Mouse (Mus musculus): Measurements from ENCODE around the gene Tes3-ps. TPM values are rescaled to one million over a fixed set of nuclear protein-coding genes. Genes with fewer than 3 reads are reported as not detected.

Gene Tes3-ps
- polyA plus RNA-seq, 1 experiment from 2014 or later, result 1.5 TPM

- Histone ChIP-seq H3K9ac (ENCODE audit: low read length) (no peak overlapping the region), H3K27me3 (ENCODE audit: control insufficient read depth, insufficient read depth, low read length) (no peaks in the 10 kb centered on the region), H3K4me3 (ENCODE audit: low read depth, low read length) (no peak overlapping the region), H3K4me1 (replicated peaks; ENCODE audit: control insufficient read depth, insufficient read depth, low read length) (no peaks in the 10 kb centered on the region), H3K36me3 (ENCODE audit: control insufficient read depth, insufficient read depth, low read length) (no peaks in the 10 kb centered on the region), H3K27ac (ENCODE audit: low read depth, low read length) (no peak overlapping the region), H3K4me2 (ENCODE audit: low read depth, low read length, severe bottlenecking) (no peak overlapping the region), H3K9me3 (ENCODE audit: control insufficient read depth, low read length) (no peaks in the 10 kb centered on the region)
- DNase-seq (ENCODE audit: low spot score), result no peak
- WGBS, result 93% methylated on average over 6 of the region's 6 CpGs
- no peak for ATAC-seq (replicated peaks; ENCODE audit: low FRiP score)
Observed at GRCm38 (mm10) chr13:49478851-49479374, 14.2 kb upstream of the Tes3-ps start.

- H3K27ac ChIP-seq (ENCODE audit: low read depth, low read length), result no peak overlapping the region
- H3K27me3 ChIP-seq (ENCODE audit: control insufficient read depth, insufficient read depth, low read length), result no peaks in the 10 kb centered on the region
- no peak overlapping the region for H3K4me2 ChIP-seq (ENCODE audit: low read depth, low read length, severe bottlenecking)
- no peak overlapping the region for H3K4me3 ChIP-seq (ENCODE audit: low read depth, low read length)
- no peak overlapping the region for H3K9ac ChIP-seq (ENCODE audit: low read length)
- H3K4me1 ChIP-seq (replicated peaks; ENCODE audit: control insufficient read depth, insufficient read depth, low read length), result no peaks in the 10 kb centered on the region
- 89% methylated on average over 4 of the region's 4 CpGs for WGBS
- H3K9me3 ChIP-seq (ENCODE audit: control insufficient read depth, low read length), result no peaks in the 10 kb centered on the region
- H3K36me3 ChIP-seq (ENCODE audit: control insufficient read depth, insufficient read depth, low read length), result no peaks in the 10 kb centered on the region
- ATAC-seq (replicated peaks; ENCODE audit: low FRiP score), result no peak
- no peak for DNase-seq (ENCODE audit: low spot score)
Observed at GRCm38 (mm10) chr13:49479399-49479798, 13.7 kb upstream of the Tes3-ps start.

DNA sequence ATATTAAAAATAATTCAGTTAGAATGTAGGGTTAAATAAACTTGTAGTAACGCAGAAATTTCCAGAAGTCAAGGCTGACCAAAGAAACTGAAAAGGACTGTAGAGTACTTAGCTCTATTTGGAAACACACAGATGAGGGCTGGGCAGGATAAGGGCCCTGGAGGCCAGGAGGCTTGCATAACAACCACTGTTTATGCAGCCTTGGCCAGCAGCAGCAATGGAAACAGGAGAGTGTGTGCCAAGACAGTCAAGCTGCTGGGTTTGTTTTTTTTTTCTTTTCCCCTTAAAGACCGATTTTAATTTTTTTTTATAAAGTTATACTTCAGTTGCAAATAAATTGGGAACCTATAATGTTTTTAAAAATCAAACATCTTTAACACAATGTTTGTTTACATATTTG, 13.1 kb upstream of the Tes3-ps start:
- Histone ChIP-seq H3K4me2 (ENCODE audit: low read depth, low read length, severe bottlenecking) (no peak overlapping the region), H3K4me3 (ENCODE audit: low read depth, low read length) (no peak overlapping the region), H3K27ac (ENCODE audit: low read depth, low read length) (no peak overlapping the region), H3K9ac (ENCODE audit: low read length) (no peak overlapping the region), H3K9me3 (ENCODE audit: control insufficient read depth, low read length) (no peaks in the 10 kb centered on the region), H3K4me1 (replicated peaks; ENCODE audit: control insufficient read depth, insufficient read depth, low read length) (no peaks in the 10 kb centered on the region), H3K36me3 (ENCODE audit: control insufficient read depth, insufficient read depth, low read length) (no peaks in the 10 kb centered on the region), H3K27me3 (ENCODE audit: control insufficient read depth, insufficient read depth, low read length) (no peaks in the 10 kb centered on the region)
- DNase-seq (ENCODE audit: low spot score) (no peak), ATAC-seq (replicated peaks; ENCODE audit: low FRiP score) (no peak)
- WGBS, result 91% methylated on average over 2 of the region's 2 CpGs

DNA sequence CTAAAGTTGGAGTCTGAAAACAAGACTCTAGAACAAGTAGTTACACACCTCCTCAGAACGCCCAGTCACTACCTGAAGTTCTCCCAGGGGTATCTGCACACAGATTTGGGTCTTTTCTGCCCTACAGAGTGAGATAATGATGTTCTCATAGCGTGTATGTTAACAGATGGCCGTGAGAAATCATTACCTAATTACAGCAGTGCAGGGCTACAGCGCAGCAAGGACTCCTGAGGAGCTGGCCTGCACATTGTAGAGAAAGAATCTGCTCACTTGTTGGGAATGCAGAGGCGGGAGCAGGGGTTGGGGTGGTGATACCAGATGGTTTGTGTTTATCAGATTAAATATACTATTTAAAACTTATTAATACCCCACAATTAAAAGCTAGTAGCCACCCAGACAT, 12.6 kb upstream of the Tes3-ps start:
- no peak overlapping the region for H3K4me2 ChIP-seq (ENCODE audit: low read depth, low read length, severe bottlenecking)
- H3K9me3 ChIP-seq (ENCODE audit: control insufficient read depth, low read length), result no peaks in the 10 kb centered on the region
- H3K4me1 ChIP-seq (replicated peaks; ENCODE audit: control insufficient read depth, insufficient read depth, low read length), result no peaks in the 10 kb centered on the region
- H3K4me3 ChIP-seq (ENCODE audit: low read depth, low read length), result no peak overlapping the region
- H3K27me3 ChIP-seq (ENCODE audit: control insufficient read depth, insufficient read depth, low read length), result no peaks in the 10 kb centered on the region
- no peak overlapping the region for H3K9ac ChIP-seq (ENCODE audit: low read length)
- ATAC-seq (replicated peaks; ENCODE audit: low FRiP score) (no peak), DNase-seq (ENCODE audit: low spot score) (no peak)
- no peaks in the 10 kb centered on the region for H3K36me3 ChIP-seq (ENCODE audit: control insufficient read depth, insufficient read depth, low read length)
- WGBS, result 67% methylated on average over 5 of the region's 5 CpGs
- H3K27ac ChIP-seq (ENCODE audit: low read depth, low read length), result no peak overlapping the region

GRCm38 (mm10) chr13:49485388-49485787, 7.7 kb upstream of the Tes3-ps start:
- Histone ChIP-seq H3K27ac (ENCODE audit: low read depth, low read length) (no peak overlapping the region), H3K4me3 (ENCODE audit: low read depth, low read length) (no peak overlapping the region), H3K4me2 (ENCODE audit: low read depth, low read length, severe bottlenecking) (no peak overlapping the region), H3K4me1 (replicated peaks; ENCODE audit: control insufficient read depth, insufficient read depth, low read length) (no peaks in the 10 kb centered on the region), H3K27me3 (ENCODE audit: control insufficient read depth, insufficient read depth, low read length) (no peaks in the 10 kb centered on the region), H3K36me3 (ENCODE audit: control insufficient read depth, insufficient read depth, low read length) (no peaks in the 10 kb centered on the region), H3K9me3 (ENCODE audit: control insufficient read depth, low read length) (no peaks in the 10 kb centered on the region), H3K9ac (ENCODE audit: low read length) (no peak overlapping the region)
- 86% methylated on average over 5 of the region's 5 CpGs for WGBS
- no peak for DNase-seq (ENCODE audit: low spot score)
- ATAC-seq (replicated peaks; ENCODE audit: low FRiP score), result no peak

GRCm38 (mm10) chr13:49504510-49504909, 11.4 kb downstream of the Tes3-ps start, which contains the start of gene Ecm2:
TSS of gene Ecm2 (plus strand) at chr13:49504810.
- no peaks in the 10 kb centered on the region for H3K9me3 ChIP-seq (ENCODE audit: control insufficient read depth, low read length)
- no peaks in the 10 kb centered on the region for H3K36me3 ChIP-seq (ENCODE audit: control insufficient read depth, insufficient read depth, low read length)
- WGBS, result 67% methylated on average over 4 of the region's 4 CpGs
- H3K27ac ChIP-seq (ENCODE audit: low read depth, low read length), result no peak within 1 kb of the TSS
- H3K4me2 ChIP-seq (ENCODE audit: low read depth, low read length, severe bottlenecking), result no peak within 1 kb of the TSS
- no peak within 1 kb of the TSS for H3K4me3 ChIP-seq (ENCODE audit: low read depth, low read length)
- H3K27me3 ChIP-seq (ENCODE audit: control insufficient read depth, insufficient read depth, low read length), result no peaks in the 10 kb centered on the region
- no peak for DNase-seq (ENCODE audit: low spot score)
- no peaks in the 10 kb centered on the region for H3K4me1 ChIP-seq (replicated peaks; ENCODE audit: control insufficient read depth, insufficient read depth, low read length)
- no peak within 1 kb of the TSS for H3K9ac ChIP-seq (ENCODE audit: low read length)
- ATAC-seq (replicated peaks; ENCODE audit: low FRiP score), result no peak

DNA sequence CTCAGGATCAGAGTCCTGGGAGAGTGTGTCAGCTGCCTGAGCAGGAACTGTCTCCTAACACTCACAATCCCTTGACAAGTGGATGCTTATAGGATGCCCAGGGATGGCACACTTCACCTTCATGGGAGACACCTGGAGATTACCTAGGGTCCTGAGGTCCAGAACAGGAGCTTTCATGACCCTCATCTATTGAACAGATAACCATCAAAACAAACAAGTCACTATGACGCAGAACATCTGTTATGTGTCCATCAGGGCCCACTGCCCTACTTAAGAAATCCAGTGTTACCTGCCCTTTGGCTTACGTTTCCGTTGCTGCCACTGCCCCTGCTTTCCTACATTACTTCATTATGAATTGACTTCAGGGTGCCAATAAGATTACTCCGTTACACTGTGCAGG, 12.7 kb downstream of the Tes3-ps start:
- no peak for ATAC-seq (replicated peaks; ENCODE audit: low FRiP score)
- no peak overlapping the region for H3K4me2 ChIP-seq (ENCODE audit: low read depth, low read length, severe bottlenecking)

DNA sequence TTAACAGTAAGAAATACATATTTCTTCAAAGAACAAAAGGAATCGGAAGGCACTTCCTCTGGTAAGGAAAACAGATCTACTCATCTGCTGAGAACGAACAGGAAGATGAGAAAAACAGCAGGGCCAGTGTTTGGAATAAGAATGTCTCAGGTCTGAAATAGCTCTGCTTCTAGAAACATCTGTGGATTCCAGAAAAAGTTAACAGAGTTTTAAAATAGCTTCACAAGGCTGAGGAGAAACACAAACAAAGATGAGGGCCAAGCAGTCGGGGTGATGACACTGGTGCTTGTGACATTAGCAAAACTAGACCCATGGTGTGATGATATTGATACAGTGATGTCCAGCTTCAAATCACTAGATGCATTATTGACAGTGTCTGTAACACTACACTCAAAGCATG, 14.1 kb downstream of the Tes3-ps start:
- Histone ChIP-seq H3K9me3 (ENCODE audit: control insufficient read depth, low read length) (no peaks in the 10 kb centered on the region), H3K36me3 (ENCODE audit: control insufficient read depth, insufficient read depth, low read length) (no peaks in the 10 kb centered on the region), H3K27ac (ENCODE audit: low read depth, low read length) (no peak overlapping the region), H3K9ac (ENCODE audit: low read length) (no peak overlapping the region), H3K27me3 (ENCODE audit: control insufficient read depth, insufficient read depth, low read length) (no peaks in the 10 kb centered on the region), H3K4me1 (replicated peaks; ENCODE audit: control insufficient read depth, insufficient read depth, low read length) (no peaks in the 10 kb centered on the region), H3K4me2 (ENCODE audit: low read depth, low read length, severe bottlenecking) (no peak overlapping the region), H3K4me3 (ENCODE audit: low read depth, low read length) (no peak overlapping the region)
- no peak for DNase-seq (ENCODE audit: low spot score)
- ATAC-seq (replicated peaks; ENCODE audit: low FRiP score), result no peak
- WGBS, result 84% methylated on average over 3 of the region's 3 CpGs

More for the DNA sequence above, 12.7 kb downstream of the Tes3-ps start:
- Histone ChIP-seq H3K36me3 (ENCODE audit: control insufficient read depth, insufficient read depth, low read length) (no peaks in the 10 kb centered on the region), H3K27me3 (ENCODE audit: control insufficient read depth, insufficient read depth, low read length) (no peaks in the 10 kb centered on the region), H3K9ac (ENCODE audit: low read length) (no peak overlapping the region), H3K27ac (ENCODE audit: low read depth, low read length) (no peak overlapping the region), H3K4me3 (ENCODE audit: low read depth, low read length) (no peak overlapping the region), H3K4me1 (replicated peaks; ENCODE audit: control insufficient read depth, insufficient read depth, low read length) (no peaks in the 10 kb centered on the region), H3K9me3 (ENCODE audit: control insufficient read depth, low read length) (no peaks in the 10 kb centered on the region)
- DNase-seq (ENCODE audit: low spot score), result no peak
- WGBS, result 86% methylated on average over 4 of the region's 4 CpGs

DNA sequence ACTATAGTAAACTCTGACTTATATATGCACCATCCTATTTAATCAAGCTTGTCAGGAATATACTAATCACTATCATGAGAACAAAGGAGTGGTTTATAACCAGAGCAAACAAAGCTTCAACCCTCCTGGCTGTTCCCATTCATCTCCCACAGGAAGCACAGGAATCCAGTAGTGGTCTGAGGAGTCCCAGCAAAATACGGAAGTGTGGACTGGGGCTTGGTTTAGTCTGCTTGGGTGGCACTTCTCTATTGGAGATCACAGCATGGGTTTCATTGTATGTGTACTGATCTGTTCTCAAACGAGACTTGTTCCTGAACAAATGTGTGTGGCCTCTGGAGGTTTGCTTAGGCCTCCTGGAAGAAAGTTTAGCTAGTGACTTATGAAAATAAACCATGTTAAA, 25.6 kb downstream of the Tes3-ps start:
- H3K36me3 ChIP-seq (ENCODE audit: control insufficient read depth, insufficient read depth, low read length), result no peaks in the 10 kb centered on the region
- 28% methylated on average over 2 of the region's 2 CpGs for WGBS
- DNase-seq (ENCODE audit: low spot score) (no peak), ATAC-seq (replicated peaks; ENCODE audit: low FRiP score) (no peak)
- H3K9me3 ChIP-seq (ENCODE audit: control insufficient read depth, low read length), result no peaks in the 10 kb centered on the region
- H3K27me3 ChIP-seq (ENCODE audit: control insufficient read depth, insufficient read depth, low read length), result no peaks in the 10 kb centered on the region
- no peak overlapping the region for H3K9ac ChIP-seq (ENCODE audit: low read length)
- H3K4me2 ChIP-seq (ENCODE audit: low read depth, low read length, severe bottlenecking), result no peak overlapping the region
- H3K4me1 ChIP-seq (replicated peaks; ENCODE audit: control insufficient read depth, insufficient read depth, low read length), result no peaks in the 10 kb centered on the region
- H3K27ac ChIP-seq (ENCODE audit: low read depth, low read length), result no peak overlapping the region
- H3K4me3 ChIP-seq (ENCODE audit: low read depth, low read length), result no peak overlapping the region
